Mouse (Mus musculus) heart, adult 11 months (tissue): ENCODE measurements at regions not wholly inside any gene's neighbourhood (a gene's known extent, or its start where the extent isn't known, plus 50 kb on each side); places are given as distances from the start of the nearest gene placed in this dataset.

Experiments
- DNase-seq: peaks from one replicate; pipeline ENCODE4 v3.0.0; 2022

- DNase-seq: peak; percentile 71
These were observed 53.7 kb upstream of the Foxb1 start for GRCm38 (mm10) chr9:69814432-69814831.

- DNase-seq: peak; percentile 45
These were observed 62.6 kb upstream of the Foxb1 start for GRCm38 (mm10) chr9:69823179-69823966.

GRCm38 (mm10) chr9:69828428-69828827 lies 67.7 kb upstream of the Foxb1 start:
- DNase-seq: no peak

GRCm38 (mm10) chr9:69835396-69835795 lies 74.7 kb upstream of the Foxb1 start:
- DNase-seq: no peak

GRCm38 (mm10) chr9:69839198-69839597 lies 78.5 kb upstream of the Foxb1 start:
- no peak for DNase-seq

- DNase-seq: no peak
These were observed 84.0 kb upstream of the Foxb1 start for GRCm38 (mm10) chr9:69844712-69845111.

- DNase-seq: no peak
These were observed 84.5 kb upstream of the Foxb1 start for GRCm38 (mm10) chr9:69845210-69845609.

GRCm38 (mm10) chr9:69856621-69857020 lies 95.9 kb upstream of the Foxb1 start:
- DNase-seq: no peak

GRCm38 (mm10) chr9:69858619-69859018 lies 97.9 kb upstream of the Foxb1 start:
- no peak for DNase-seq

GRCm38 (mm10) chr9:69870182-69870581 lies 109.4 kb upstream of the Foxb1 start:
- no peak for DNase-seq

GRCm38 (mm10) chr9:69886351-69886750 lies 102.9 kb upstream of the Bnip2 start:
- DNase-seq: no peak

GRCm38 (mm10) chr9:69898016-69898415 lies 91.2 kb upstream of the Bnip2 start:
- no peak for DNase-seq

GRCm38 (mm10) chr9:69899371-69899770 lies 89.9 kb upstream of the Bnip2 start:
- DNase-seq: no peak

GRCm38 (mm10) chr9:69900871-69901270 lies 88.4 kb upstream of the Bnip2 start:
- DNase-seq: no peak

- peak; percentile 83 for DNase-seq
These were observed 81.9 kb upstream of the Bnip2 start for GRCm38 (mm10) chr9:69907123-69907945.

- no peak for DNase-seq
These were observed 78.6 kb upstream of the Bnip2 start for GRCm38 (mm10) chr9:69910621-69911020.

GRCm38 (mm10) chr9:69928126-69928525 lies 61.1 kb upstream of the Bnip2 start:
- no peak for DNase-seq

- no peak for DNase-seq
These were observed 51.4 kb upstream of the Bnip2 start for GRCm38 (mm10) chr9:69937863-69938262.
